Mouse (Mus musculus) brown adipose tissue, adult 24 weeks (tissue): Measurements from ENCODE around the gene Rfx3. TPM values are rescaled to one million over a fixed set of nuclear protein-coding genes. Genes with fewer than 3 reads are reported as not detected.

Experiments used
- H3K27ac ChIP-seq: fragments of 200-500 bp; replicated peaks from 2 replicates; pipeline ENCODE4 v1.5.1; 2012; ENCODE audit warnings: low read depth, mild to moderate bottlenecking, low read length
- H3K4me1 ChIP-seq: fragments of 200-500 bp; 2 replicates; pipeline ENCODE4 v1.6.1; 2012; ENCODE audit warnings: low read length, mixed read lengths; ENCODE audit not compliant: control insufficient read depth, insufficient read depth, insufficient read length
- H3K4me3 ChIP-seq: fragments of 200-500 bp; 2 replicates; pipeline ENCODE4 v1.5.1; 2012; ENCODE audit warnings: low read depth, mild to moderate bottlenecking, low read length, moderate library complexity; ENCODE audit not compliant: insufficient read depth
- polyA plus RNA-seq: library from polyadenylated mRNA; stranded (reverse); fragments of >200 nt; gene quantifications from 2 replicates; pipeline ENCODE4 v1.2.4, GENCODE M21; 2012; ENCODE audit not compliant: missing spikeins, insufficient read depth, insufficient read length

The Rfx3 gene
- polyA plus RNA-seq, 1 experiment: 1.3 TPM

GRCm38 (mm10) chr19:27961271-27961670, 49.7 kb downstream of the Rfx3 start:
- Histone ChIP-seq H3K4me1 (no peaks in the 10 kb centered on the region), H3K4me3 (no peak overlapping the region), H3K27ac (no peak overlapping the region)

- H3K4me3 ChIP-seq: no peak overlapping the region
- no peaks in the 10 kb centered on the region for H3K4me1 ChIP-seq
- no peak overlapping the region for H3K27ac ChIP-seq
These were observed 75.5 kb downstream of the Rfx3 start for GRCm38 (mm10) chr19:27935453-27935852.

GRCm38 (mm10) chr19:27931136-27931535, 79.8 kb downstream of the Rfx3 start:
- no peaks in the 10 kb centered on the region for H3K4me1 ChIP-seq
- H3K4me3 ChIP-seq: no peak overlapping the region
- H3K27ac ChIP-seq: no peak overlapping the region

GRCm38 (mm10) chr19:27926378-27926777, 84.6 kb downstream of the Rfx3 start:
- Histone ChIP-seq H3K4me3 (no peak overlapping the region), H3K27ac (no peak overlapping the region), H3K4me1 (no peaks in the 10 kb centered on the region)

GRCm38 (mm10) chr19:27919040-27919439, 91.9 kb downstream of the Rfx3 start:
- Histone ChIP-seq H3K4me1 (no peaks in the 10 kb centered on the region), H3K4me3 (no peak overlapping the region), H3K27ac (no peak overlapping the region)

- H3K4me1 ChIP-seq: no peaks in the 10 kb centered on the region
- H3K27ac ChIP-seq: no peak overlapping the region
These were observed 94.5 kb downstream of the Rfx3 start for GRCm38 (mm10) chr19:27916446-27916845.

GRCm38 (mm10) chr19:27906976-27907375, 104.0 kb downstream of the Rfx3 start:
- Histone ChIP-seq H3K4me3 (no peak overlapping the region), H3K27ac (no peak overlapping the region), H3K4me1 (no peaks in the 10 kb centered on the region)

More at GRCm38 (mm10) chr19:27916446-27916845, 94.5 kb downstream of the Rfx3 start:
- H3K4me3 ChIP-seq: no peak overlapping the region

GRCm38 (mm10) chr19:27905976-27906375, 105.0 kb downstream of the Rfx3 start:
- Histone ChIP-seq H3K27ac (no peak overlapping the region), H3K4me3 (no peak overlapping the region), H3K4me1 (no peaks in the 10 kb centered on the region)

GRCm38 (mm10) chr19:27905172-27905571, 105.8 kb downstream of the Rfx3 start:
- H3K4me3 ChIP-seq: no peak overlapping the region
- H3K4me1 ChIP-seq: no peaks in the 10 kb centered on the region
- H3K27ac ChIP-seq: no peak overlapping the region

- H3K4me3 ChIP-seq: no peak overlapping the region
- no peaks in the 10 kb centered on the region for H3K4me1 ChIP-seq
- H3K27ac ChIP-seq: no peak overlapping the region
These were observed 106.3 kb downstream of the Rfx3 start for GRCm38 (mm10) chr19:27904655-27905054.

- no peak overlapping the region for H3K27ac ChIP-seq
- no peaks in the 10 kb centered on the region for H3K4me1 ChIP-seq
- no peak overlapping the region for H3K4me3 ChIP-seq
These were observed 106.8 kb downstream of the Rfx3 start for GRCm38 (mm10) chr19:27904209-27904608.

- Histone ChIP-seq H3K4me1 (no peaks in the 10 kb centered on the region), H3K4me3 (no peak overlapping the region), H3K27ac (no peak overlapping the region)
These were observed 108.4 kb downstream of the Rfx3 start for GRCm38 (mm10) chr19:27902601-27903000.

GRCm38 (mm10) chr19:27901693-27902092, 109.3 kb downstream of the Rfx3 start:
- no peaks in the 10 kb centered on the region for H3K4me1 ChIP-seq
- no peak overlapping the region for H3K4me3 ChIP-seq
- no peak overlapping the region for H3K27ac ChIP-seq

GRCm38 (mm10) chr19:27884520-27884919, 126.4 kb downstream of the Rfx3 start:
- Histone ChIP-seq H3K4me1 (no peaks in the 10 kb centered on the region), H3K27ac (no peak overlapping the region), H3K4me3 (no peak overlapping the region)

- Histone ChIP-seq H3K4me1 (no peaks in the 10 kb centered on the region), H3K4me3 (no peak overlapping the region), H3K27ac (no peak overlapping the region)
These were observed 133.5 kb downstream of the Rfx3 start for GRCm38 (mm10) chr19:27877429-27877828.

GRCm38 (mm10) chr19:27870794-27871193, 140.2 kb downstream of the Rfx3 start:
- H3K4me1 ChIP-seq: no peaks in the 10 kb centered on the region
- H3K4me3 ChIP-seq: no peak overlapping the region
- H3K27ac ChIP-seq: no peak overlapping the region

GRCm38 (mm10) chr19:27859641-27860040, 151.3 kb downstream of the Rfx3 start:
- Histone ChIP-seq H3K4me1 (no peaks in the 10 kb centered on the region), H3K27ac (no peak overlapping the region), H3K4me3 (no peak overlapping the region)
